Comparison of ENCODE assay signal across 9 mouse cellular contexts in the genomic region with DNA sequence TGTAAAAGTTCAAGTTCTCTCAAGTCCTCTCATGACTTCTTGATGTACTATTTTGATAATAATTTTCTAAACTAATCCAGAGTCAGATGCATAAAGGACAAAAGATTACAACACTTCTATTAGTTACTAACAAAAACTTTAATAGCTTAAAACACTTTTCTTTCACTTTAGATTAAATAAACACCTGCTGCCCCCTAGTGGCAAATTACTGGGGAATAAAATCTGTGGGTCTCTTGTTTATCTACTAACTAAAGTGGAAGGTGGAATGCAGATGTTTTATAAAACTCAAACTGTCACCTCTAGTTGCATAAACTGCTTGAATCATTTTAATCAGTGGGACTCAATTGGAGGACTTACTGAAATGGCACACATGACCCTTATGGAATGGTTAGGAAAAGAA.
DNase-seq lines count a peak whose midpoint lies in the region; ATAC-seq and TF ChIP-seq lines count a peak whose summit lies in the region.
"Had no signal": no experiment of that assay in that cellular context is flagged by ENCODE, and none has a peak within 500 bp of the region (broad histone marks: within the 10 kb centered on the region; RNA-seq: fewer than 3 reads in every experiment).

No protein-coding gene starts in this region.

- H3K4me2 ChIP-seq in intestine, embryonic 14.5 days (ENCODE audit: low read length), result no peak overlapping the region
- no peak overlapping the region for H3K4me2 ChIP-seq in intestine, embryonic 16.5 days (ENCODE audit: low read depth, low read length)
- no peak overlapping the region for H3K4me2 ChIP-seq in embryonic facial prominence, embryonic 11.5 days (ENCODE audit: low read depth, low read length)
- H3K4me2 ChIP-seq: neural tube, embryonic 13.5 days had no signal

- H3K27ac ChIP-seq in intestine, embryonic 14.5 days (ENCODE audit: low read depth), result no peak overlapping the region
- no peak overlapping the region for H3K27ac ChIP-seq in intestine, embryonic 16.5 days (ENCODE audit: low read length)
- H3K27ac ChIP-seq in thymus, adult 2 months (ENCODE audit: control insufficient read depth, insufficient read depth, low read length), result no peak overlapping the region
- H3K27ac ChIP-seq in embryonic facial prominence, embryonic 11.5 days (replicated peaks; ENCODE audit: low read depth, low read length), result no peak overlapping the region
- H3K27ac ChIP-seq in forebrain, embryonic 10.5 days, result no peak overlapping the region
- H3K27ac ChIP-seq: neural tube, embryonic 13.5 days had no signal

- no peak for TF ChIP-seq CTCF in thymus, adult 2 months (IDR thresholded peaks at IDR 0.05; ENCODE audit: borderline replicate concordance, control insufficient read depth, extremely low read depth, insufficient read depth, low read length, poor library complexity)

- no peaks in the 10 kb centered on the region for H3K27me3 ChIP-seq in intestine, embryonic 14.5 days (replicated peaks; ENCODE audit: control insufficient read depth, insufficient read depth, low read length)
- H3K27me3 ChIP-seq in intestine, embryonic 16.5 days (replicated peaks; ENCODE audit: control insufficient read depth, insufficient read depth, low read length), result no peaks in the 10 kb centered on the region
- H3K27me3 ChIP-seq in thymus, adult 2 months (ENCODE audit: control insufficient read depth, insufficient read depth, low read length), result no peaks in the 10 kb centered on the region
- no peaks in the 10 kb centered on the region for H3K27me3 ChIP-seq in embryonic facial prominence, embryonic 11.5 days (ENCODE audit: control insufficient read depth, insufficient read depth, low read length)
- no peaks in the 10 kb centered on the region for H3K27me3 ChIP-seq in forebrain, embryonic 10.5 days (ENCODE audit: poor library complexity, severe bottlenecking)
- H3K27me3 ChIP-seq: neural tube, embryonic 13.5 days had no signal

- no peak overlapping the region for H3K9ac ChIP-seq in intestine, embryonic 14.5 days (ENCODE audit: low read length)
- no peak overlapping the region for H3K9ac ChIP-seq in intestine, embryonic 16.5 days (ENCODE audit: low read depth, low read length)
- H3K9ac ChIP-seq in embryonic facial prominence, embryonic 11.5 days (replicated peaks; ENCODE audit: low read length), result no peak overlapping the region
- H3K9ac ChIP-seq: neural tube, embryonic 13.5 days had no signal

- DNase-seq in intestine, embryonic 14.5 days (ENCODE audit: low spot score), result peak; percentile 52
- DNase-seq in thymus, postnatal 0 days (ENCODE audit: low spot score), result peak; percentile 7
- no peak for DNase-seq in thymus, adult 2 months
- DNase-seq in embryonic facial prominence, embryonic 11.5 days (ENCODE audit: low spot score), result peak; percentile 76
- DNase-seq in right cerebral cortex, postnatal 14 days, result peak; percentile 24
- no peak for DNase-seq in MN1 (ENCODE audit: low spot score)
- no peak for DNase-seq in forebrain, embryonic 10.5 days (ENCODE audit: extremely low spot score, low spot score)

- H3K9me3 ChIP-seq in intestine, embryonic 14.5 days (ENCODE audit: control insufficient read depth, low read length), result no peaks in the 10 kb centered on the region
- no peaks in the 10 kb centered on the region for H3K9me3 ChIP-seq in intestine, embryonic 16.5 days (ENCODE audit: control insufficient read depth, low read length)
- no peaks in the 10 kb centered on the region for H3K9me3 ChIP-seq in embryonic facial prominence, embryonic 11.5 days (replicated peaks; ENCODE audit: control insufficient read depth, low read length)
- no peaks in the 10 kb centered on the region for H3K9me3 ChIP-seq in forebrain, embryonic 10.5 days
- H3K9me3 ChIP-seq: neural tube, embryonic 13.5 days had no signal

- no peak overlapping the region for H3K4me3 ChIP-seq in intestine, embryonic 14.5 days (ENCODE audit: low read depth, low read length)
- no peak overlapping the region for H3K4me3 ChIP-seq in intestine, embryonic 16.5 days (ENCODE audit: low read length)
- H3K4me3 ChIP-seq in thymus, adult 2 months (ENCODE audit: control insufficient read depth, insufficient read depth, low read length), result no peak overlapping the region
- H3K4me3 ChIP-seq in embryonic facial prominence, embryonic 11.5 days (ENCODE audit: low read depth, low read length), result no peak overlapping the region
- no peak overlapping the region for H3K4me3 ChIP-seq in forebrain, embryonic 10.5 days
- H3K4me3 ChIP-seq: neural tube, embryonic 13.5 days had no signal

- ATAC-seq in intestine, embryonic 14.5 days (replicated peaks; ENCODE audit: low FRiP score, low TSS enrichment, low read depth), result no peak
- ATAC-seq in intestine, embryonic 16.5 days, result no peak
- no peak for ATAC-seq in embryonic facial prominence, embryonic 11.5 days (replicated peaks; ENCODE audit: insufficient number of reproducible peaks, low FRiP score, low TSS enrichment, low read depth)

- H3K4me1 ChIP-seq in intestine, embryonic 14.5 days (replicated peaks; ENCODE audit: control insufficient read depth, insufficient read depth, low read length), result no peaks in the 10 kb centered on the region; the same call in 1 of the 2 replicates
- no peaks in the 10 kb centered on the region for H3K4me1 ChIP-seq in intestine, embryonic 16.5 days (ENCODE audit: control insufficient read depth, insufficient read depth, low read length)
- H3K4me1 ChIP-seq in thymus, adult 2 months (replicated peaks; ENCODE audit: control insufficient read depth, insufficient read depth, low read length), result no peaks in the 10 kb centered on the region
- H3K4me1 ChIP-seq in embryonic facial prominence, embryonic 11.5 days (ENCODE audit: control insufficient read depth, insufficient read depth, low read length), result no peaks in the 10 kb centered on the region
- H3K4me1 ChIP-seq in forebrain, embryonic 10.5 days, result no peaks in the 10 kb centered on the region
- H3K4me1 ChIP-seq: neural tube, embryonic 13.5 days had no signal

- no peak for TF ChIP-seq POLR2A in thymus, adult 2 months (IDR thresholded peaks at IDR 0.05; ENCODE audit: control insufficient read depth, extremely low read depth, insufficient read depth, low read length, poor library complexity)

- H3K36me3 ChIP-seq in intestine, embryonic 14.5 days (ENCODE audit: control insufficient read depth, insufficient read depth, low read length), result no peaks in the 10 kb centered on the region
- H3K36me3 ChIP-seq in intestine, embryonic 16.5 days (ENCODE audit: control insufficient read depth, insufficient read depth, low read length), result no peaks in the 10 kb centered on the region
- H3K36me3 ChIP-seq in thymus, adult 2 months (ENCODE audit: control insufficient read depth, insufficient read depth, low read length), result no peaks in the 10 kb centered on the region
- H3K36me3 ChIP-seq in embryonic facial prominence, embryonic 11.5 days (replicated peaks; ENCODE audit: control insufficient read depth, insufficient read depth, low read depth, low read length), result no peaks in the 10 kb centered on the region
- H3K36me3 ChIP-seq in forebrain, embryonic 10.5 days (replicated peaks), result no peaks in the 10 kb centered on the region
- H3K36me3 ChIP-seq: neural tube, embryonic 13.5 days had no signal

Comparison
In these comparisons a context has a peak if more than half of its experiments do, and no peak if none do; other contexts are left out.
1. DNase-seq: peak in intestine, embryonic 14.5 days (single experiment), thymus, postnatal 0 days (single experiment), embryonic facial prominence, embryonic 11.5 days (single experiment) and right cerebral cortex, postnatal 14 days (single experiment); none in thymus, adult 2 months (single experiment), MN1 (single experiment) and forebrain, embryonic 10.5 days (single experiment).